Mouse (Mus musculus) CH12.LX (cell line): ENCODE measurements around the gene Fry.

Experiments
- CHD2 ChIP-seq: IDR thresholded peaks from 2 replicates; pipeline ENCODE4 v1.6.1; 2011; ENCODE audit warnings: low read length, improper control_type of control experiment
- CTCF ChIP-seq, 2 experiments: IDR thresholded peaks in 1 of 2; conservative IDR thresholded peaks in 1 of 2; 2 replicates each; pipeline ENCODE4 v1.5.1; 2011 to 2012; ENCODE audit warnings: low read depth in 2 of 2, low read length in 2 of 2, improper control_type of control experiment in 1 of 2, inconsistent platforms in 1 of 2, mild to moderate bottlenecking in 1 of 2, moderate library complexity in 1 of 2
- ELF1 ChIP-seq: IDR thresholded peaks from 2 replicates; pipeline ENCODE4 v1.6.1; 2014; ENCODE audit warnings: low read depth, mild to moderate bottlenecking, inconsistent platforms, low read length, improper control_type of control experiment
- HCFC1 ChIP-seq: IDR thresholded peaks from 2 replicates; pipeline ENCODE4 v1.6.1; 2012; ENCODE audit warnings: low read depth, mild to moderate bottlenecking, inconsistent platforms, low read length, improper control_type of control experiment
- MEF2A ChIP-seq: IDR thresholded peaks from 2 replicates; pipeline ENCODE4 v1.6.1; 2014; ENCODE audit warnings: low read depth, mild to moderate bottlenecking, inconsistent platforms, low read length, improper control_type of control experiment, borderline replicate concordance
- POLR2AphosphoS2 ChIP-seq: IDR thresholded peaks from 2 replicates; pipeline ENCODE4 v1.6.1; 2011; ENCODE audit warnings: low read depth, low read length, improper control_type of control experiment
- RCOR1 ChIP-seq: conservative IDR thresholded peaks from 2 replicates; pipeline ENCODE4 v1.6.1; 2012; ENCODE audit warnings: low read depth, mild to moderate bottlenecking, inconsistent platforms, low read length, improper control_type of control experiment
- USF1 ChIP-seq: IDR thresholded peaks from 2 replicates; pipeline ENCODE4 v1.6.1; 2014; ENCODE audit warnings: low read depth, mild to moderate bottlenecking, inconsistent platforms, low read length, improper control_type of control experiment
- ZKSCAN1 ChIP-seq: IDR thresholded peaks from 2 replicates; pipeline ENCODE4 v1.6.1; 2012; ENCODE audit warnings: low read depth, inconsistent platforms, low read length, improper control_type of control experiment, borderline replicate concordance
- ZMIZ1 ChIP-seq: IDR thresholded peaks from 2 replicates; pipeline ENCODE4 v1.6.1; 2012; ENCODE audit warnings: low read depth, mild to moderate bottlenecking, inconsistent platforms, low read length, improper control_type of control experiment
- ZNF384 ChIP-seq: IDR thresholded peaks from 2 replicates; pipeline ENCODE4 v1.6.1; 2012; ENCODE audit warnings: low read depth, low read length, improper control_type of control experiment, inconsistent platforms

DNA sequence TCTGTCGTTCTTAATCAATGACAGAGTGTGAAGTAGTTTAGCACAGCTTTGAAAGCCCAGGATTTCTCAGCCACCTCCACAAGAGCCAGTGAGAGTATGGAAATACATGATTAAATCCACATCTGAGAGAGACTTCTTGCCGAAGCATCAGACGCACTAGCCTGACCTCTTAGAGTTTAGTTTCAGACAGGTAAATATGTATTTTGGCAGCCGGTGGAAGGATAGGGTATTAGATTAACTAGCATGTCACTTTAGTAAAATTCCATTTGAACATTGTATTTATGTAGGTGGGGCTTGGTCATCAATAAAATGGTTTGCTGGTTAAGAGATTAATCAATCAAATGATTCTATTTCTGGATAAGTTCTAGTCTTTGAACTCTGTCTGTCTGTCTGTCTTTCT, 152.0 kb downstream of the Fry start:
- TF ChIP-seq CHD2: no peak
- no peak for TF ChIP-seq ELF1
- TF ChIP-seq RCOR1: no peak
- no peak for TF ChIP-seq HCFC1
- TF ChIP-seq USF1: no peak
- TF ChIP-seq ZKSCAN1: no peak
- no peak for TF ChIP-seq CTCF (conservative IDR thresholded peaks at IDR 0.05 in 1 of 2, IDR thresholded peaks at IDR 0.05 in 1 of 2; ENCODE audit: low read depth in 2 of 2, low read length in 2 of 2)
- no peak for TF ChIP-seq MEF2A
- no peak for TF ChIP-seq POLR2AphosphoS2
- TF ChIP-seq ZMIZ1: no peak
- no peak for TF ChIP-seq ZNF384
